Mouse (Mus musculus) hindbrain, postnatal 0 days (tissue): ENCODE data around the gene H2-Ab1. TPM values are rescaled to one million over a fixed set of nuclear protein-coding genes. Genes with fewer than 3 reads are reported as not detected.
A peak's percentile ranks its signal among the peaks of the same experiment; 100 is the strongest.

Experiments
- ATAC-seq: fragments of 200-750 bp; cut with Nextera tagmentation; 2 replicates; pipeline ENCODE4 v1.8.0; 2017; ENCODE audit warnings: mild to moderate bottlenecking, moderate TSS enrichment, moderate library complexity
- DNase-seq: peaks from one replicate; pipeline ENCODE4 v3.0.0-alpha.2; 2015; ENCODE audit warnings: low spot score
- H3K27ac ChIP-seq: fragments of 300-500 bp; sonication (generic); 2 replicates; pipeline ENCODE4 v1.5.1; 2014; ENCODE audit warnings: mild to moderate bottlenecking
- H3K27me3 ChIP-seq: fragments of 300-500 bp; sonication (generic); 2 replicates; pipeline ENCODE4 v1.6.1; 2014; ENCODE audit warnings: low read length, mixed read lengths; ENCODE audit not compliant: insufficient read depth
- H3K36me3 ChIP-seq: fragments of 300-500 bp; sonication (generic); 2 replicates; pipeline ENCODE4 v1.6.1; 2014; ENCODE audit warnings: low read length, mixed read lengths; ENCODE audit not compliant: insufficient read depth
- H3K4me1 ChIP-seq: fragments of 300-500 bp; sonication (generic); 2 replicates; pipeline ENCODE4 v1.6.1; 2014; ENCODE audit warnings: antibody characterized with exemption, low read length, mixed read lengths; ENCODE audit not compliant: insufficient read depth
- H3K4me2 ChIP-seq: fragments of 300-500 bp; sonication (generic); 2 replicates; pipeline ENCODE4 v1.6.1; 2014; ENCODE audit warnings: low read depth, mild to moderate bottlenecking, low read length, moderate library complexity, mixed read lengths
- H3K4me3 ChIP-seq: fragments of 300-500 bp; sonication (generic); 2 replicates; pipeline ENCODE4 v1.5.1; 2014; ENCODE audit warnings: low read length
- H3K9ac ChIP-seq: fragments of 300-500 bp; sonication (generic); replicated peaks from 2 replicates; pipeline ENCODE4 v1.6.1; 2014; ENCODE audit warnings: mild to moderate bottlenecking, low read length, moderate library complexity, mixed read lengths
- H3K9me3 ChIP-seq: fragments of 300-500 bp; sonication (generic); 2 replicates; pipeline ENCODE4 v1.6.1; 2016; ENCODE audit warnings: low read length, mixed read lengths
- CTCF ChIP-seq: IDR thresholded peaks from 2 replicates; pipeline ENCODE4 v1.5.1; 2016; ENCODE audit warnings: antibody characterized with exemption, control low read depth, low read depth
- WGBS: fragments of 180-500 bp; shearing (Covaris S2); extraction: QIAGEN DNeasy Blood & Tissue Kit; methylation state at CpG from one replicate; pipeline ENCODE4 v1.1.7; 2014; 5-methylcytosine and 5-hydroxymethylcytosine counted together
- polyA plus RNA-seq: library from polyadenylated mRNA; unstranded; fragments of >200 nt; fragmentation: Nextera tagmentation; extraction: Ambion mirVana; gene quantifications from 2 replicates; pipeline ENCODE4 v1.2.1, GENCODE M21; 2015
- total RNA-seq: library from RNA; depleted of rRNA; stranded (reverse); fragments of >200 nt; gene quantifications from 2 replicates; pipeline ENCODE4 v1.2.3, GENCODE M21; 2014

Gene H2-Ab1
- total and polyA plus RNA-seq, 2 experiments from 2014 or later, result 1.1 to 2.9 TPM

DNA sequence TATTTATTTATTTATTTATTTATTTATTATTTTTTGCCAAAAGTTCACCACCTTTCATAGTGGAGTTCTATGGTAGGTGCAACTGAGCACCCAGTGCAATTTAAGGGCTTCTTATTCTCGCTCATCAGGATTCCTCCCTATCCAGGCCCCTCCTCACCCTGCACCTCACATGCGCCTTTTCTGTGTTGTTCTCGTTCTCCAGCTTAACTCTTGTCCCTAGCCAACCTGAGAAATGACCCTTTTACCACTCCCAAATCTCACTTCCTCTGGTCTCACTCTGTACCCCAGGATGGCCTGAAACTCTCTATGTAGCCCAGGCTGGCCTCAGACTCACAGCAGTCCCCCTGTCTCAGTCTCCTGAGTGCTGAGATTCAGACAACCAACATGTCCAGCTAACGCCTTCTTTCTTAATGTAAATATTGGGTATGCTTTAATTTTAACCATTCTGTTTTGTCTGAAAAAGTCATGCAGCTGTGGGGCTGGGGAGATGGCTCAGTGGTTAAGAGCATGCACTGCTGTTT lies 44.2 kb downstream of the H2-Ab1 start:
- H3K4me2 ChIP-seq, result no peak overlapping the region
- no peak for TF ChIP-seq CTCF
- no peaks in the 10 kb centered on the region for H3K36me3 ChIP-seq
- no peak for DNase-seq
- H3K9me3 ChIP-seq, result no peaks in the 10 kb centered on the region
- no peaks in the 10 kb centered on the region for H3K27me3 ChIP-seq
- WGBS, result 88% methylated on average over 4 of the region's 4 CpGs
- H3K4me3 ChIP-seq, result no peak overlapping the region
- no peak for ATAC-seq
- H3K4me1 ChIP-seq, result no peaks in the 10 kb centered on the region
- no peak overlapping the region for H3K9ac ChIP-seq
- H3K27ac ChIP-seq, result no peak overlapping the region

DNA sequence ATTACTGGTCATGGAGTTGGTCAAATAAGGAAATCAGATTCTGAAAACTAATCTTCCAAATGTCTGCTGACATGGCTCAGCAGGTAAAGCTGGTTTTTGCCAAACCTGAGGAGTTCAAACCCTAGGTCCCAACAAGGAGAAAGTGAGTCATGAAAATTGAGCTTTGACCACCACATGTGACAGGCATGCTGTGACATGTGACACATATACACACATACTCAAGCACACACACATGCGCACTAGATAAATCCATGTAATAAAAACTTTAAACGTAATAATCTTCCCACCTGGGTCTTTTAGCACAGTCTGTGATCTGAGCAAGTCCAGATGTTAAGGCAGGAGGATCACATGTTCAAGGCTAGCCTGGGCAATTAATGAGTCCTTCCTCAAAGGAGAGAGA lies 46.3 kb downstream of the H2-Ab1 start:
- no peaks in the 10 kb centered on the region for H3K4me1 ChIP-seq
- no peak overlapping the region for H3K4me2 ChIP-seq
- WGBS, result 86% methylated on average over 2 of the region's 2 CpGs
- H3K36me3 ChIP-seq, result no peaks in the 10 kb centered on the region
- TF ChIP-seq CTCF, result no peak
- DNase-seq (no peak), ATAC-seq (no peak)
- H3K27me3 ChIP-seq, result no peaks in the 10 kb centered on the region
- no peak overlapping the region for H3K27ac ChIP-seq
- no peak overlapping the region for H3K9ac ChIP-seq
- no peak overlapping the region for H3K4me3 ChIP-seq
- no peaks in the 10 kb centered on the region for H3K9me3 ChIP-seq

- H3K27me3 ChIP-seq, result no peaks in the 10 kb centered on the region
- no peaks in the 10 kb centered on the region for H3K36me3 ChIP-seq
- H3K9ac ChIP-seq, result no peak overlapping the region
- peak; percentile 71; the same call in 1 of the 2 replicates for ATAC-seq
- no peaks in the 10 kb centered on the region for H3K9me3 ChIP-seq
- no peak overlapping the region for H3K27ac ChIP-seq
- peaks cover 4% of the 10 kb centered on the region; the same call in 1 of the 2 replicates for H3K4me1 ChIP-seq
- no peak overlapping the region for H3K4me3 ChIP-seq
- TF ChIP-seq CTCF, result no peak
- no peak overlapping the region for H3K4me2 ChIP-seq
- WGBS, result 21% methylated on average over 4 of the region's 4 CpGs
- DNase-seq, result peak; percentile 82
Observed at GRCm38 (mm10) chr17:34304751-34305150, 47.3 kb downstream of the H2-Ab1 start.

DNA sequence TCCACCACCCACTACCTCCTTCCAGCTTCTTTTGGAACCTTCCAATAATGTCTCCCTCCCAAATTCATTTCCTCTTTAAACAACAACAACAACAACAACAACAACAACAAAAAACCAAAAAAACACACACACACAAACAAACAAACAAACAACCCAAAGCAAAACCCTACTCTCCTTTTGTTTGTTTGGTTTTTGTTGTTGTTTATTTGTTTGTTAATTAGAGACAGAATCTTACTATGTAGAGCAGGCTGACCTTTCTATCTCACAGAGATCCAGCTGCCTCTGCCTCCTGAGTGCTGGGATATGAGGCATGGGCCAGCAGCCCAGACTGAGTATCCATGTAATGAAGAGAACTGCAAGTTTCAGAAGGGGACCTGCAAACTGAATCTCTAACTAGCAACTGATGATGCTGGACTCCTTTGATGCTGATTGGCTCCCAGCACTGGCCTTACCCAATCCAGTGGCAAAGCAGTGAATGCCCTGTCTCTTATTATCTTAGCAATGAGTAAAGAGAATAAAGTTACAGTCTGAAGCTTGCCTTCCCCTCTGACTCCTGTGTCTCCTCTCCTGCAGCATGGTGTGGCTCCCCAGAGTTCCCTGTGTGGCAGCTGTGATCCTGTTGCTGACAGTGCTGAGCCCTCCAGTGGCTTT lies 48.0 kb downstream of the H2-Ab1 start, which contains the start of gene H2-Eb1:
TSS of gene H2-Eb1 (plus strand) at position 488 of the 651 bp plus-strand sequence.
- Histone ChIP-seq H3K36me3 (no peaks in the 10 kb centered on the region), H3K27me3 (no peaks in the 10 kb centered on the region), H3K4me2 (no peak within 1 kb of the TSS), H3K9ac (no peak within 1 kb of the TSS), H3K27ac (no peak within 1 kb of the TSS), H3K9me3 (no peaks in the 10 kb centered on the region), H3K4me3 (no peak within 1 kb of the TSS), H3K4me1 (peaks cover 4% of the 10 kb centered on the region; the same call in 1 of the 2 replicates)
- DNase-seq (peak; percentile 94), ATAC-seq (peak; percentile 86)
- no peak for TF ChIP-seq CTCF

- Histone ChIP-seq H3K4me1 (peaks cover 4% of the 10 kb centered on the region; the same call in 1 of the 2 replicates), H3K27me3 (no peaks in the 10 kb centered on the region), H3K36me3 (no peaks in the 10 kb centered on the region), H3K4me3 (no peak overlapping the region), H3K4me2 (no peak overlapping the region), H3K9ac (no peak overlapping the region), H3K9me3 (no peaks in the 10 kb centered on the region), H3K27ac (no peak overlapping the region)
- no peak for ATAC-seq
- TF ChIP-seq CTCF, result no peak
- no peak for DNase-seq
- WGBS, result 82% methylated on average over 2 of the region's 2 CpGs
Observed at GRCm38 (mm10) chr17:34306407-34306806, 48.9 kb downstream of the H2-Ab1 start.

- ATAC-seq (no peak), DNase-seq (no peak)
- Histone ChIP-seq H3K36me3 (no peaks in the 10 kb centered on the region), H3K4me3 (no peak overlapping the region), H3K4me1 (peaks cover 4% of the 10 kb centered on the region; the same call in 1 of the 2 replicates), H3K27me3 (no peaks in the 10 kb centered on the region), H3K4me2 (no peak overlapping the region), H3K9me3 (no peaks in the 10 kb centered on the region), H3K9ac (no peak overlapping the region), H3K27ac (no peak overlapping the region)
- TF ChIP-seq CTCF, result no peak
Observed at GRCm38 (mm10) chr17:34307216-34307615, 49.7 kb downstream of the H2-Ab1 start.

- Histone ChIP-seq H3K9ac (no peak overlapping the region), H3K4me1 (peaks cover 4% of the 10 kb centered on the region; the same call in 1 of the 2 replicates), H3K27me3 (no peaks in the 10 kb centered on the region), H3K9me3 (no peaks in the 10 kb centered on the region), H3K4me2 (no peak overlapping the region), H3K36me3 (no peaks in the 10 kb centered on the region), H3K4me3 (no peak overlapping the region), H3K27ac (no peak overlapping the region)
- DNase-seq, result no peak
- no peak for TF ChIP-seq CTCF
- WGBS, result 90% methylated on average over 4 of the region's 4 CpGs
- ATAC-seq, result no peak
Observed at GRCm38 (mm10) chr17:34308161-34308560, 50.7 kb downstream of the H2-Ab1 start.
